Mouse (Mus musculus) C3H10T1/2 (cell line): Measurements from ENCODE around the gene Prkab1. TPM values are rescaled to one million over a fixed set of nuclear protein-coding genes. Genes with fewer than 3 reads are reported as not detected.

Experiments
- polyA plus RNA-seq, 2 experiments: library from polyadenylated mRNA; unstranded; fragments of >200 nt; fragmentation: generic; extraction: Trizol; gene quantifications; one replicate each; pipeline ENCODE4 v1.2.1; 2012; ENCODE audit warnings: missing spikeins in 2 of 2

Gene Prkab1
- 10 to 100 TPM; 13.5 to 31.8 TPM for polyA plus RNA-seq

DNA sequence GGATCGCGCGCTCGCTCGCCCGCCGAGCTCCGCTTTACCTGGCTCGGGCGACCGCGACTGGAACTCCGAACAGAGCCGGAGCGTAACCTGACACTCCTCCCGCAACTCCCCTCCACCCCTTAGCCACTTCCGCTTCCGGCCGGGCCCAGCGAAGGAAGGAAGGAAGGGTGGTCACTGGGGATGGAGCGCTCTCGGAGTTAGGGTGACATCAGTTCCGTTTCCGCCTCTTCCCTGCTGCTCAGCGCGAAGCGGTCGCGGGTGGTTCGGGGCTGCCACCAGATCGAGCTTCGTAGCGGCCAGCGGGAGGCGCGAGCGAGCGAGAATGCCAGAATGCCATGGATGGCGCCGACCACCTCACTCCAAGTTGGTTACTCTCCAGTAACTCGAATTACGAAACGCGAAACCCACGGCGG, at the start of gene Prkab1:
Gene Prkab1, minus strand, starts transcription at position 182 of the 413 bp plus-strand sequence.

Other genes with a start within 250 kb of the Prkab1 start
- gene Cit, start 179.2 kb downstream of the Prkab1 start, polyA plus RNA-seq: 1 to 10 TPM; 4.8 to 8.7 TPM
- gene Tmem233, start 58.7 kb upstream of the Prkab1 start, polyA plus RNA-seq: not detected